Mouse (Mus musculus): ENCODE measurements around the gene Cfap77.

GRCm38 (mm10) chr2:29066410-29066809, 11.5 kb upstream of the Cfap77 start:
- TF ChIP-seq CTCF (IDR thresholded peaks at IDR 0.05; ENCODE audit: extremely low read depth, insufficient read length, insufficient replicate concordance, low read depth, low read length) (peak; percentile 46; the same call in 1 of the 2 replicates), POLR2A (IDR thresholded peaks at IDR 0.05; ENCODE audit: low read depth, low read length) (no peak)

Measured in small intestine, adult 2 months (tissue).